Mouse (Mus musculus) left cerebral cortex, adult 2 months (tissue): ENCODE results near the gene Os9. TPM values are rescaled to one million over a fixed set of nuclear protein-coding genes. Genes with fewer than 3 reads are reported as not detected.
"Not testable (repeated sequence)": the region's sequence is repeated elsewhere in the genome, so short reads cannot be mapped to it uniquely, and the experiment has no call there.

Source experiments
- DNase-seq, 2 experiments: peaks; one replicate each; pipeline ENCODE4 v3.0.0; 2021 to 2022; ENCODE audit warnings: low spot score in 2 of 2, mixed read lengths in 1 of 2; ENCODE audit errors: extremely low spot score in 1 of 2
- H3K27ac ChIP-seq: fragments of 200-600 bp; 2 replicates; pipeline ENCODE4 v1.8.1; 2022
- H3K4me3 ChIP-seq: fragments of 200-600 bp; 2 replicates; pipeline ENCODE4 v1.8.1; 2022
- CTCF ChIP-seq: fragments of 200-600 bp; IDR thresholded peaks from 2 replicates; pipeline ENCODE4 v1.8.1; 2022; ENCODE audit warnings: antibody characterized with exemption, mild to moderate bottlenecking, moderate library complexity
- intact Hi-C: fragments of 180-260 bp; cut with DNase I; formaldehyde crosslinking; loops from one replicate; pipeline ENCODE4 v1.15.1; 2025
- total RNA-seq, 2 experiments: library from RNA; stranded (reverse); gene quantifications; 2 replicates each; pipeline ENCODE4 v1.2.3; 2021

The Os9 gene
- total RNA-seq, 2 experiments from 2014 or later: 109 to 114 TPM

GRCm38 (mm10) chr10:127144536-127144935, 23.6 kb upstream of the Os9 start:
- no peak for DNase-seq
- Histone ChIP-seq H3K4me3 (no peak overlapping the region), H3K27ac (no peak overlapping the region)
- intact Hi-C loops: loop anchor here (5.0 kb wide), 1 partner anchor 188 kb away; no protein-coding TSS in a partner anchor
- no peak for TF ChIP-seq CTCF

GRCm38 (mm10) chr10:127143228-127143627, 22.3 kb upstream of the Os9 start:
- H3K27ac ChIP-seq: no peak overlapping the region
- no peak overlapping the region for H3K4me3 ChIP-seq
- intact Hi-C loops: loop anchor here (5.0 kb wide), 1 partner anchor 189 kb away; no protein-coding TSS in a partner anchor
- no peak for TF ChIP-seq CTCF
- no peak for DNase-seq

DNA sequence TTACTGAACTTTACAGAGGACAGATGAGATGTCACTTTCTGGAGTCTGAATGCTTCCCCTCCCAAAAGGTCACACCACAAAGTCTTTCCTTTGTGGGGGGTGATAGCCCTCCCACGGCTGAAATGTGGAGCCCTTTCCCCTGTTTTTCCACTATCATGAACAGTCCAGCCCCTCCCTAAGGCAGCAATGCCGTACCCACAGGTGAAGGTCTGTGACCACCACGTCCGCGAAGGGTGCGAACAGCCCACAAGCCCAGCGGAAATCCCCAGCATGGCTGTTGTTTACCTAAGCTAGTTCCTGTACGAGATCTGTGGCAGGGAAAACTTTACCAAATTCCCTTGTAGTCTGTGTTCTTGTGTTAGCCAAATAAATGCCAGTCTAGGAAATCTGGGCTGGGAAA, 20.6 kb upstream of the Os9 start:
- DNase-seq: no peak
- TF ChIP-seq CTCF: no peak
- Histone ChIP-seq H3K4me3 (no peak overlapping the region), H3K27ac (no peak overlapping the region)
- intact Hi-C loops: loop anchor here (5.0 kb wide), 1 partner anchor 191 kb away; no protein-coding TSS in a partner anchor

DNA sequence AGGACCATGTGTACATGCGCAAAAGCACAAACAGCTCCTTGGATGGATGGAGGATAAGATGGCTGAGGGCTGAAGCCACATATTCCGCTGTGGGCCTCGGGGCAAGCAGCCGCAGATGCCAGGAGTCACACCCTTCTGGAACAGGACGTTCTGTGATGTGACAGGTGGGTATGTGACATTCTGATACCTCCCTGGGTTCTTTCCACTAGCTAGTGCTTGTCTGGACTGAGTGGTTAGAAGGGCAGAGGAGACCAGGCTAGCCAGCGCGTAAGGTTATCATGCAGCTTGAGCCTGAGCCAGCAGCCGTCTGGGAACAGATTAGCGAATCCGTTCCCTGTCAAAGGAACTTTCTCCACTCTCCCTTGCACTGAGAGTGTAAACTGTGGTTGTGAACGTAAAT, 20.0 kb upstream of the Os9 start:
- TF ChIP-seq CTCF: no peak
- no peak overlapping the region for H3K4me3 ChIP-seq
- intact Hi-C loops: loop anchor here (5.0 kb wide), 1 partner anchor 191 kb away; no protein-coding TSS in a partner anchor
- no peak overlapping the region for H3K27ac ChIP-seq
- DNase-seq: no peak

GRCm38 (mm10) chr10:127138328-127139141, 17.6 kb upstream of the Os9 start:
- intact Hi-C loops: no loop called here
- Histone ChIP-seq H3K27ac (no peak overlapping the region), H3K4me3 (no peak overlapping the region)
- TF ChIP-seq CTCF: no peak
- no peak for DNase-seq

- H3K4me3 ChIP-seq: no peak overlapping the region
- intact Hi-C loops: no loop called here
- TF ChIP-seq CTCF: no peak
Measured at GRCm38 (mm10) chr10:127137896-127138295, 17.0 kb upstream of the Os9 start.

DNA sequence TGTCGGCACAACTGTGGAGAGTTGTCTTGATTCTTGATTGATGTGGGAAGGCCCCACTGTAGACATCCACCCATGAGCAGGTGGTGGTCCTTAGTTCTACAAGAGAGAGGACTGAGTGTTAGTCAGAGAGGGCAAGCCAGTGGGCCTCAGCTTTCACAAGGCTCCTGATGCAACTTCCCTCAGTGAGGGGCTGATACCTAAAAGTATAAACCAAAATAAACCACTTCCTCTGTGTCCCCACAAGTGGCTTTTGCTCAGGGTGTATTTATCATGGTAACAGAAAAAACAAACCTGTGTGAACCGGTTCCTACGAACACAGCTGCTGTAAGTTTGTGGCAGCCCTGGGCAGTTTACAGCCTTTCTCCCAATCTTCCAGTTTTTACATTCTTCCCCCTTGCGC, 15.6 kb upstream of the Os9 start:
- Histone ChIP-seq H3K4me3 (no peak overlapping the region), H3K27ac (no peak overlapping the region)
- no peak for DNase-seq
- intact Hi-C loops: no loop called here
- no peak for TF ChIP-seq CTCF

More at GRCm38 (mm10) chr10:127137896-127138295, 17.0 kb upstream of the Os9 start:
- H3K27ac ChIP-seq: no peak overlapping the region
- no peak for DNase-seq

GRCm38 (mm10) chr10:127135118-127135836, 14.3 kb upstream of the Os9 start:
- Histone ChIP-seq H3K4me3 (no peak overlapping the region), H3K27ac (no peak overlapping the region)
- no peak for DNase-seq
- TF ChIP-seq CTCF: no peak
- intact Hi-C loops: no loop called here

DNA sequence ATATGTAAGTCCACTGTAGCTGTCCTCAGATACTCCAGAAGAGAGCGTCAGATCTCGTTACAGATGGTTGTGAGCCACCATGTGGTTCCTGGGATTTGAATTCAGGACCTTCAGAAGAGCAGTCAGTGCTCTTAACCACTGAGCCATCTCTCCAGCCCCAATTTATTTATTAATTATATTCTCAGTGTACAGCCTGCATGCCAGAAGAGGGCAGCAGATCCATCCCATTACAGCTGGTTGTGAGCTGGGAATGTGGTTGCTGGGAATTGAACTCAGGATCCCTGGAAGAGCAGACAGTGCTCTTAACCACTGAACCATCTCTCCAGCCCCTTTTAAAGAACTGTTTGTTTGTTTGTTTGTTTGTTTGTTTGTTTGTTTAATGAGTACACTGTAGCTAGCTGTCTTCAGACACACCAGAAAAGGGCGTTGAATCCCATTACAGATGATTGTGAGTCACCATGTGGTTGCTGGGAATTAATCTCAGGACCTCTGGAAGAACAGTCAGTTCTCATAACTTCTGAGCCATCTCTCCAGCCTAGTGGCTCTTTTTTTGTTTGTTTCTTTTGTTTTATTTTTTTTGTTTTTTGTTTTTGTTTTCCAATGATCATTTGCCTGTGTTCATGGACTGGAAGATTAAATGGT, 13.6 kb upstream of the Os9 start:
- H3K27ac ChIP-seq, H3K4me3 ChIP-seq, intact Hi-C loops, DNase-seq: not testable (repeated sequence)
- TF ChIP-seq CTCF: peak; percentile 30

GRCm38 (mm10) chr10:127132469-127132868, 11.5 kb upstream of the Os9 start:
- no peak for TF ChIP-seq CTCF
- Histone ChIP-seq H3K27ac (no peak overlapping the region), H3K4me3 (no peak overlapping the region)
- intact Hi-C loops: no loop called here
- DNase-seq: no peak

GRCm38 (mm10) chr10:127129431-127129830, 8.5 kb upstream of the Os9 start:
- TF ChIP-seq CTCF: no peak
- Histone ChIP-seq H3K27ac (no peak overlapping the region), H3K4me3 (no peak overlapping the region)
- no peak for DNase-seq
- intact Hi-C loops: no loop called here
